Mouse (Mus musculus) kidney, embryonic 15.5 days (tissue): ENCODE data around the gene Zdhhc3. TPM values are rescaled to one million over a fixed set of nuclear protein-coding genes. Genes with fewer than 3 reads are reported as not detected.

Source experiments
- ATAC-seq: fragments of 200-750 bp; cut with Nextera tagmentation; replicated peaks from 2 replicates; pipeline ENCODE4 v1.8.0; 2017; ENCODE audit warnings: moderate TSS enrichment; ENCODE audit not compliant: low FRiP score
- H3K27ac ChIP-seq: fragments of 300-500 bp; sonication (generic); 2 replicates; pipeline ENCODE4 v1.5.1; 2015; ENCODE audit warnings: mild to moderate bottlenecking, inconsistent platforms
- H3K27me3 ChIP-seq: fragments of 300-500 bp; sonication (generic); 2 replicates; pipeline ENCODE4 v1.6.1; 2015; ENCODE audit warnings: inconsistent platforms
- H3K36me3 ChIP-seq: fragments of 300-500 bp; sonication (generic); 2 replicates; pipeline ENCODE4 v1.6.1; 2015; ENCODE audit warnings: inconsistent platforms
- H3K4me1 ChIP-seq: fragments of 300-500 bp; sonication (generic); 2 replicates; pipeline ENCODE4 v1.6.1; 2015; ENCODE audit warnings: inconsistent platforms
- H3K4me2 ChIP-seq: fragments of 300-500 bp; sonication (generic); 2 replicates; pipeline ENCODE4 v1.6.1; 2015; ENCODE audit warnings: moderate library complexity, mild to moderate bottlenecking, inconsistent platforms
- H3K4me3 ChIP-seq: fragments of 300-500 bp; sonication (generic); replicated peaks from 2 replicates; pipeline ENCODE4 v1.5.1; 2015; ENCODE audit warnings: mild to moderate bottlenecking, inconsistent platforms
- H3K9ac ChIP-seq: fragments of 300-500 bp; sonication (generic); 2 replicates; pipeline ENCODE4 v1.6.1; 2015; ENCODE audit warnings: mild to moderate bottlenecking, inconsistent platforms
- H3K9me3 ChIP-seq: fragments of 300-500 bp; sonication (generic); replicated peaks from 2 replicates; pipeline ENCODE4 v1.6.1; 2016; ENCODE audit warnings: inconsistent platforms
- WGBS: fragments of 180-500 bp; shearing (Covaris S2); methylation state at CpG from one replicate; pipeline ENCODE4 v1.1.7; 2015; ENCODE audit warnings: mixed read lengths; 5-methylcytosine and 5-hydroxymethylcytosine counted together
- polyA plus RNA-seq: library from polyadenylated mRNA; unstranded; fragments of >200 nt; fragmentation: Nextera tagmentation; extraction: Ambion mirVana; gene quantifications from 2 replicates; pipeline ENCODE4 v1.2.1, GENCODE M21; 2015

Zdhhc3 gene
- polyA plus RNA-seq, 1 experiment from 2014 or later, result 73.2 TPM

DNA sequence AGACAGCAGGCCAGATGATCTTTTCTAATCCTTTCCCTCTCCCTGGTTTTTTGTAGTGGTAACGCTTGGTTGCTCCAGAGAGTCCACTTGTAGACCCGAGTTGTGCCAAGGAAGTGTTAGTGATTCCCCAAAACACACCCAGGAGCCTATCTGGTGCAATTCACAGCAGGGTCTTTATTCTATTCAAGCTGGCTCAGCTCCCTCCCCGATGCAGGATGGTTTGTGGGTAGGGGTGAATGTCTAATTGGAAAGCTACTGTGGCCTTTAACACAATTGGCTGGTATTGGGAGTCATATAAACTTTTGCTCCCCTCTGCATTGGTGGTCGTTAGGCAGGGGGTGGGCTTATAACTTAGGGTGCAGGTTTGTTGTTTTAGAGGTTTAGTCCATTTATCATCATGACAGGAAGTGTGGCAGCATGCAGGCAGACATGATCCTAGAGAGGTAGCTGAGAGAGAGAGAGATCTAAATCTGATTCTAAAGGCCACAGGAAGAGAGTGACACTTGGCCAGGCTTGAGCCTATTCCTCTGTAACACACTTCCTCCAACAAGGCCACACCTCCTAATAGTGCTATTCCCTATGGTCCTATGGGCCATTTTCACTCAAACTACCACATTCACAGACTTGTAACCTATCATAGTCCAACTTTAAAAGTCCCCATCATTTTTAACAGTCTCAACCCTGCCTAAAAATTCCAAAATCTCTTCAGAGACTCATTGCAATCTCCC is 27.0 kb upstream of the Zdhhc3 start:
- H3K4me1 ChIP-seq, result peaks cover 17% of the 10 kb centered on the region; the same call in 1 of the 2 replicates
- WGBS, result 83% methylated on average over 4 of the region's 4 CpGs
- no peaks in the 10 kb centered on the region for H3K27me3 ChIP-seq
- peaks cover 5% of the 10 kb centered on the region; the same call in 1 of the 2 replicates for H3K9me3 ChIP-seq
- H3K27ac ChIP-seq, result peak overlapping the region; percentile 69
- H3K4me2 ChIP-seq, result no peak overlapping the region
- ATAC-seq, result no peak
- peaks cover 79% of the 10 kb centered on the region for H3K36me3 ChIP-seq
- no peak overlapping the region for H3K9ac ChIP-seq
- no peak overlapping the region for H3K4me3 ChIP-seq

DNA sequence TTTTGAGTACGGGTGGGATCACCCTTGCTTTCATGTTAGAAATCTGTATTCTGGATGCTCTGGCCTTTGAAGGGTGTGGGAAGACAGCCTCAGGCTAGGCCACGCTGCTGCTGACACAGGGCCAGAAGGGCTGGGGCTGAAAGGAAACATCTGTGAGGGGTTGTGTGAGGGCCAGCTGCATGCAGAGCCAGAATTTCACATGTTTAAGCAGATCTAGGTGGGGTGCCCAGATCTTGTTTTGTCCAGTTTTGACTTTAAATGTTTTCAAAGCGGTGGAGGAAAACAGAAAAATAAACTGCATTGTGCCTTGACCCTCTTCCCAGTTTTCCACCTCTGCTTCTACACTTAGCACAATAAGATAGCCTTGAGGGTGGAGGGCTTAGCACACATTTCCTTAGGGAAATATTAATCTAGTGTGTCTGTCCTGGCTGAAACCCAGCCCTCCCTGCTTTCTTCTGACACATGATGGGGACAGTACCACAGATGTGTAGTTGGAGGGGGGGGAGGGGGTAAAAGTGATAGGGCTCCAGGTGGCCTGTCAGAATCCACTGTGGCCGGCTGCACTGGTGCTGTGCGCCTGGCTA is 26.0 kb upstream of the Zdhhc3 start:
- Histone ChIP-seq H3K36me3 (peaks cover 85% of the 10 kb centered on the region), H3K4me2 (no peak overlapping the region), H3K9ac (no peak overlapping the region), H3K4me1 (peaks cover 17% of the 10 kb centered on the region; the same call in 1 of the 2 replicates), H3K27ac (peak overlapping the region; percentile 69), H3K9me3 (peaks cover 2% of the 10 kb centered on the region; the same call in 1 of the 2 replicates), H3K4me3 (no peak overlapping the region), H3K27me3 (no peaks in the 10 kb centered on the region)
- peak; percentile 79 for ATAC-seq
- WGBS, result 46% methylated on average over 5 of the region's 5 CpGs

DNA sequence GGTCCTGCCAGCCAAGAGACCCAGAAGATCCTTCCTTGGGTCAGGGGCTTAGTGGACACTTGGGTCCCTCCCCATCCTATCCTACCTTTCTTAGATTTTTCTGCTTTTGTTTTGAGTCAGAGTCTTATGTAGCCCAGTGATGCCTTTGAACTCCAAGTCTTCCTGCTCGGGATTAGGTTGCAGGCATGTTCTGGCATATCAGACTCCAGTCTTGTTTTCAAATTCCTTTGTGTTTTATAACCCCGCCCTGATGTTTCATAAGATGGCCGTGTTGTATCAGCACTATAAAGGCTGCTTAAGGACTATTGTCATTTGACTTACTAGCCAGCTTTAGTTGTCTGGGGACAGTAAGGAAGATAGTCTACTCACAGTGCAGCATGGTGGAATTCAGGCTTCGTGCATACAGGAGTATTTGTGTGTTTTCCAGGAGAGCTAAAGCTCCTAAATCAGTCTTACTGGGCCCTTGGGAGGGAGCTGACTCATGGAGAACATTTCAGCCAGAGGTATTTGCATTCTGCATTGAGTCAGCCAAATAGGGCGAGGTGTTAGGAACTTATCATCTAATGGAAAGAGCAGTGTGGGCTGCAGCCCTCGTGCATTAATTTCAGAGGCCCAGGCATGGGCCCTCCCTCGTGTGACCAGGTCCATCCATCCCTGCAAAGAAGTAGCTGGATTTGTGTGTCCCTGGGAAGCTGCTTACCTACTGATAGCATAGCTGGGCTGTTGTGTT is 24.1 kb upstream of the Zdhhc3 start:
- H3K4me3 ChIP-seq, result no peak overlapping the region
- H3K27ac ChIP-seq, result no peak overlapping the region
- no peak overlapping the region for H3K9ac ChIP-seq
- H3K27me3 ChIP-seq, result no peaks in the 10 kb centered on the region
- H3K4me2 ChIP-seq, result no peak overlapping the region
- 72% methylated on average over 7 of the region's 7 CpGs for WGBS
- H3K36me3 ChIP-seq, result peaks cover 86% of the 10 kb centered on the region
- peaks cover 17% of the 10 kb centered on the region; the same call in 1 of the 2 replicates for H3K4me1 ChIP-seq
- H3K9me3 ChIP-seq, result no peaks in the 10 kb centered on the region
- no peak for ATAC-seq

DNA sequence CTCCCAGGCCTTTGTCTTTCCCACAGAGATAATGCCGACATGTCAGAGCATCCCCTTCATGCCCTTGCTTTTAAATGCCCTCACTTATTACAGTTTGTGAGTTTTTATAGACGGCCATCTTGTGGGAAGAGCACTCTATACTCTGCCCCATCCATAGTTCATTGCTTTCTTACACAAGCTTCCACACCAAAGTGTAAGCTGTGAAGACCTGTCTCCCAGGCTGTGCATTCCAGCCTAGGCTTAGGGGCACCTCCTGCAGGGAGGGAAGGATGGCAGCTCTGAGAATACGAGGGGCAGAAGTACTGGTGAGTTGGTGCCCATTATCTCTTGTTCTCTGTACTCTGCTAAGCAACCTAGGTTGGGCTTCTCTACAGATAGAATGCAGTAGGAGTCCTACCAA is 20.0 kb upstream of the Zdhhc3 start:
- H3K4me3 ChIP-seq, result no peak overlapping the region
- H3K4me1 ChIP-seq, result peaks cover 6% of the 10 kb centered on the region; the same call in 1 of the 2 replicates
- no peaks in the 10 kb centered on the region for H3K9me3 ChIP-seq
- H3K36me3 ChIP-seq, result peaks cover 100% of the 10 kb centered on the region
- H3K4me2 ChIP-seq, result no peak overlapping the region
- no peaks in the 10 kb centered on the region for H3K27me3 ChIP-seq
- ATAC-seq, result no peak
- no peak overlapping the region for H3K27ac ChIP-seq
- 93% methylated on average over 3 of the region's 3 CpGs for WGBS
- H3K9ac ChIP-seq, result no peak overlapping the region

DNA sequence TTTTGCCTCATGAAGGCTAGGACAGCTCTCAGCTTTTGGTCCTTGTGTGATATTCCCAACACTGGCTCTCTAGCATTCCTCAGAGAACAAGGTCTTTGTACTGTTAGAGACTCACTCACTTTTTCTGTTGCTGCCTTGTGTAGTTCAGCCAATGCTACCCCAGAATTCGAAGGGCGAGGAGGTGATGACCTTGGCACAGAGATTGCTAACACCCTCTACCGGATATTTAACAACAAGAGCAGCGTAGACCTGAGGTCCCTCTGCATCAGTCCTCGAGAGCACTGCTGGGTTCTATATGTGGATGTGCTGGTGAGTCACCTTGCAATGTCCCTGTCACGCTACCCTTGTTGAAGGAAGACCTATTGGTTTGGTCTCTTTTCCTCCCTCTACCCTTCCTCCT is 14.7 kb upstream of the Zdhhc3 start:
- Histone ChIP-seq H3K4me1 (no peaks in the 10 kb centered on the region), H3K36me3 (peaks cover 94% of the 10 kb centered on the region), H3K4me2 (no peak overlapping the region), H3K4me3 (no peak overlapping the region), H3K27me3 (no peaks in the 10 kb centered on the region), H3K9me3 (no peaks in the 10 kb centered on the region), H3K27ac (no peak overlapping the region), H3K9ac (no peak overlapping the region)
- WGBS, result 92% methylated on average over 6 of the region's 6 CpGs
- ATAC-seq, result no peak

DNA sequence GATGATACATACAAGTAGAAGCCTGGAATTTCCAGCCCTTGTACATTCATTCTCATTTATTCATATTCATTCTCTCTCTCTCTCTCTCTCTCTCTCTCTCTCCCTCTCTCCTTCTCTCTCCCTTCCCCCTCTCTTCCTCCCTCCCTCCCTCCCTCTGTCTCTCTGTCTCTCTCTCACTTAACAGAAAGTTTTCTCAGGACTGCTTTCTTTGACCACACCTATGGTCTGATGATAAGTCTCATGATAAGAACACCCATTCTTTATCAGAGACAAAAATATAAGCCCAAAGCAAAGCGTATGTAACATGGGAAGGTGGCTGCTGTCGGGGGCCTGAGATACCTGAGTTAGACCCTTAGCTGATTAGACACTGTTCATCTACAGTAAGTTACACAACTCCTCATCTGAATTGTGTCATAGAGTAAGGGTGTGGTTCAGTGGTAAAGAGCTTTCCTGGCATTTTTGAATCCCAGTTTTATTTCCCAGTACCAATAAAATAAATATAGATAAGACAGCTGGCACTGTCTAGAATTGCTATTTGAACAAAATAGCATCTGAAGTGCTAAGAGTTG is 11.5 kb upstream of the Zdhhc3 start:
- no peak overlapping the region for H3K4me2 ChIP-seq
- ATAC-seq, result no peak
- no peak overlapping the region for H3K9ac ChIP-seq
- peaks cover 94% of the 10 kb centered on the region for H3K36me3 ChIP-seq
- H3K27me3 ChIP-seq, result no peaks in the 10 kb centered on the region
- H3K4me1 ChIP-seq, result no peaks in the 10 kb centered on the region
- H3K9me3 ChIP-seq, result no peaks in the 10 kb centered on the region
- H3K4me3 ChIP-seq, result no peak overlapping the region
- WGBS, result 87% methylated on average over 2 of the region's 2 CpGs
- no peak overlapping the region for H3K27ac ChIP-seq

DNA sequence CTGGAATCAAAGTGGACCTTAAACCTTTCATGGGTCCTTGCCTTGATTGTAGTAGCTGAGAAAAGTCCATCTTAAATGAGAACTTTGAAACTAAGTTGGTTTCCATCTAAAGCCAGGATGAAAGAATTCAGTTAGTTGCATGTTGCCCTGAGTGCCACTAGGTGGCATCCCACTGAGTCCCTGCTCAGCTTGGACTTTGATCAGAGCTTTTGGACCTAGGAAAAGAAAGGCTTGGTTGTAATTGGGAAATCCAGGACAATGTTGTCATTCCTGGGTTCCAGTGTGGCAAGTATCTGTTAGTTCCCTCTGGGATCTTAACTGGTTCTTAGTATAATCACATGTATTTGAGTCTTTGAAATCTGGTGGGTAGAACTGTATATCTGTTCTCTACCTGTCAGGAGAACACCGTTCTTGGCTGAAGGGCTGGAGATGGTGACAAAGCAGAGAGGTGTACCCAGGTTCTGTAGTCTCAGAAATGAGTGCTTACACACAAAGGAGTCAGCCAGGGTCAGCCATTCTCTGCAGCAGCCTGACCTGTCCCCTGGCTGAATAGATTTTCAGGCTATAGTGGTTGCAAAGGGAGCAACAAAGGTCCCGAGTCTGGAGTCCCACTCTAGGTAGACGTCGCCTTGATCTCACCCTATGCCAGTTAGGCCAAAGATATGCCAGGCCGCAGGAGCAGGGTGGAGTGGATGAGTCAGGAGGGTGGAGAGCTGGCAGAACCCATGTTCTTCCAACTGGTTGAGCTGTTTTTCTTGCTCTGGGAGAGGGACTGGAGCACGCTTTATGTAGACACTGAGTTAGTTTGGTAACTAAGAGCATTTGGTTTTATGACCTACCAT is 10.8 kb upstream of the Zdhhc3 start:
- no peak for ATAC-seq
- WGBS, result 95% methylated on average over 6 of the region's 6 CpGs
- H3K4me3 ChIP-seq, result no peak overlapping the region
- H3K27me3 ChIP-seq, result no peaks in the 10 kb centered on the region
- no peaks in the 10 kb centered on the region for H3K4me1 ChIP-seq
- H3K4me2 ChIP-seq, result no peak overlapping the region
- H3K9ac ChIP-seq, result no peak overlapping the region
- peaks cover 94% of the 10 kb centered on the region for H3K36me3 ChIP-seq
- no peaks in the 10 kb centered on the region for H3K9me3 ChIP-seq
- no peak overlapping the region for H3K27ac ChIP-seq

DNA sequence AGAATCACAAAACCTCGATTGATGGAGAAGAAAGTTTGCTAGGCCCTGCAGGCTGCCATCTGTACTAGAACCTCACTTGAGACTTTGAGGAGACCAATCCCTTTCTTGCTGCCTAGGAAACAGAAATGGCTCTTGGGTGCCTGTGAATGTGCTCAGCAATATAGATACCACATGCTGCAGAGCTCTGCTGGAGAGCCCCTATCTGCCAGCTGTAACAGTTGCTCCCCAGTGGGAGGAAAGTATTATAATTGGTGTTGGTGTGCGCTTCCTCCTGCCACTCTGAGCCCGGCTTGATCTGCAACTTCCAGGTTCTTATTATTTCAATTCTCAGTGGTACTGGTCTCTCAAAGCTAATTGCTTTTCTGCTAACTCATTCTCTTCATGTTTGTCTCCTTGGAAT is 10.0 kb upstream of the Zdhhc3 start:
- peaks cover 93% of the 10 kb centered on the region for H3K36me3 ChIP-seq
- WGBS, result 96% methylated on average over 3 of the region's 3 CpGs

DNA sequence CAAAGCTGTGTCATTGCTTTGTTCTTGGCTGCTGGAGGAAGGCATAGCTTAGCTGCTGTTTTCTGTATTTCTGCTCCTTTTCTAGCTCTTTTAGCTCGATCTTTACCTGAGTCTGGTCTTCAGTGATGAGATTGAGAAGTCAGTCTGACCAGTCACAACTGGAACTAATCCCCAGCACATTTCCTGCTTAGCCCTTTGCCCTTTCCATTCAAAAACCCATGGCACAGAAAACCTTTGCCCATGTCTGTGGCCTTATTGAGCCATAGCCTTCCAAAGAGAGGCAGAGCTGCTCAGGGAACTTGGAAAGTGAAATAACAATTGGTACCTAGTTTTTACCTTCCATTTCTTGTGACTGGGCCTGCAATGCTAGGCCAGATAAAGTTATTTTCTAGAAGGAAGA is 2.6 kb upstream of the Zdhhc3 start:
- no peak for ATAC-seq
- WGBS, result 91% methylated on average over 1 of the region's 1 CpGs
- H3K4me3 ChIP-seq, result no peak overlapping the region
- no peak overlapping the region for H3K27ac ChIP-seq
- H3K4me1 ChIP-seq, result peaks cover 20% of the 10 kb centered on the region
- H3K36me3 ChIP-seq, result peaks cover 50% of the 10 kb centered on the region
- H3K9me3 ChIP-seq, result no peaks in the 10 kb centered on the region
- H3K9ac ChIP-seq, result no peak overlapping the region
- H3K27me3 ChIP-seq, result no peaks in the 10 kb centered on the region
- no peak overlapping the region for H3K4me2 ChIP-seq

More for the DNA sequence above, 10.0 kb upstream of the Zdhhc3 start:
- Histone ChIP-seq H3K4me1 (no peaks in the 10 kb centered on the region), H3K9ac (no peak overlapping the region), H3K4me2 (no peak overlapping the region), H3K27me3 (no peaks in the 10 kb centered on the region), H3K9me3 (no peaks in the 10 kb centered on the region), H3K4me3 (no peak overlapping the region), H3K27ac (no peak overlapping the region)
- ATAC-seq, result no peak

DNA sequence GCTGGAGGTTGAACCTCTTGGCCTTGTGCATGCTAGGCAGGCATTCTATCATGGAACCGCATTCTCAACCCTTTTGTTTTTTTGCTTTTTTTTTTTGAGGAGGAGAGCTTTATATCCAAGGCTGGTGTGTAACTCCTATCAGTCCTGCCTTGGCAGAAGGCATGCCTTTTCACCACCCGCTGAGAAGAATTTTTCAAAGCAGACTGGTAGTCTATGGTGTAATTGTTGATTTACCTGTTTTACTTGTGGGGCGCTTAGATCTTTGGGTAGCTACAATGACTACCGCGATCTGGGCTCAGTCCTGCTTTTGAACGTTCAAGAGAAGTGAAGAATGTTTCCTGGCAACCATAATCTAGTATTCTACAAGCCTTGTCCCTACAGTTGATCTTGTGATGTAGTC is 926 bp upstream of the Zdhhc3 start:
- Histone ChIP-seq H3K4me1 (peaks cover 20% of the 10 kb centered on the region), H3K27me3 (no peaks in the 10 kb centered on the region), H3K9ac (peak overlapping the region; percentile 84), H3K4me2 (peak overlapping the region; percentile 80), H3K36me3 (peaks cover 34% of the 10 kb centered on the region), H3K9me3 (no peaks in the 10 kb centered on the region), H3K4me3 (peak overlapping the region; percentile 85), H3K27ac (no peak overlapping the region)
- WGBS, result 58% methylated on average over 6 of the region's 6 CpGs
- no peak for ATAC-seq

DNA sequence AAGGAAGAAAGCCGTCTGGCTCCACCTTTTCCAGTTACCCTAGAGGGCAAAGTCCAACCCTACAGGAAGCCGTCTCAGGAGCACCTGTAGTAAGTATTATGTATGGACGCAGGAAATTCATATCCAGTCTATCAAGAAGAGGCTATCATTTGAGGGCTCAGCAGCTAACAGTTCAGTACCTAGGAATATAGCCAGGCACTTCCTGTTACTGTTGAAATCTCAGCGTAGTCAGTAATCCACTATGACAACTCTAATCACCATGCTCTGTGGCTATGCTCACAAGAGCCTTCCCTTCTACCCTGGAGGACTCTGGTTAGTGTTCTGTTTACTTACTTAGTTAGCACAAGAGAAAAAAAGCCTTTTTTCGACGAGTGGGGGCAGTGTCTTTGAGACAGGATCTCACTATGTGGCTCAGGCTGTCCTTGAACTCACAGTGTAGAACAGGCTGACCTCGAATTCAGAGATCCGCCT is 1.2 kb downstream of the Zdhhc3 start:
- H3K4me1 ChIP-seq, result peaks cover 20% of the 10 kb centered on the region
- no peak for ATAC-seq
- H3K27ac ChIP-seq, result no peak overlapping the region
- peak overlapping the region; percentile 80 for H3K4me2 ChIP-seq
- H3K36me3 ChIP-seq, result peaks cover 22% of the 10 kb centered on the region
- H3K27me3 ChIP-seq, result no peaks in the 10 kb centered on the region
- WGBS, result 56% methylated on average over 8 of the region's 8 CpGs
- H3K9ac ChIP-seq, result 0 out of 2 replicates have a peak overlapping the region, but pooled peaks have one; percentile 84
- no peaks in the 10 kb centered on the region for H3K9me3 ChIP-seq
- H3K4me3 ChIP-seq, result peak overlapping the region; percentile 85
